Mouse (Mus musculus): ENCODE results near the gene Ormdl3.

GRCm38 (mm10) chr11:98560942-98561341 lies 26.2 kb downstream of the Ormdl3 start:
- no peak for TF ChIP-seq CTCF (conservative IDR thresholded peaks at IDR 0.05; ENCODE audit: insufficient read depth, insufficient read length, low read depth, low read length)
- TF ChIP-seq POLR2A (IDR thresholded peaks at IDR 0.05; ENCODE audit: low read depth, low read length) = no peak
